Mouse (Mus musculus): ENCODE data around the gene Ccdc60. TPM values are rescaled to one million over a fixed set of nuclear protein-coding genes. Genes with fewer than 3 reads are reported as not detected.

Ccdc60 gene
- polyA plus RNA-seq, 1 experiment: 0.07 TPM

- Histone ChIP-seq H3K4me3 (ENCODE audit: insufficient read depth, poor library complexity, severe bottlenecking) (no peak overlapping the region), H3K27me3 (ENCODE audit: control insufficient read depth, insufficient read depth, insufficient read length) (no peaks in the 10 kb centered on the region), H3ac (ENCODE audit: control insufficient read depth, insufficient read length, low read depth) (no peak overlapping the region), H3K79me2 (ENCODE audit: control insufficient read depth, insufficient read depth) (no peaks in the 10 kb centered on the region), H3K36me3 (ENCODE audit: control insufficient read depth, insufficient read depth) (no peaks in the 10 kb centered on the region), H3K79me3 (ENCODE audit: low read depth) (no peaks in the 10 kb centered on the region)
- TF ChIP-seq USF1 (IDR thresholded peaks at IDR 0.05; ENCODE audit: low read depth): no peak
- TF ChIP-seq CTCF (IDR thresholded peaks at IDR 0.05; ENCODE audit: control insufficient read depth, insufficient read depth, insufficient read length): no peak
- TF ChIP-seq CEBPB (IDR thresholded peaks at IDR 0.05; ENCODE audit: low read depth): no peak
- TF ChIP-seq MYOD1 (IDR thresholded peaks at IDR 0.05; ENCODE audit: control insufficient read depth, insufficient read length, low read depth): no peak
- TF ChIP-seq FOSL1 (IDR thresholded peaks at IDR 0.05; ENCODE audit: insufficient read depth, low read length, poor library complexity, severe bottlenecking): no peak
- no peak for TF ChIP-seq MAX (IDR thresholded peaks at IDR 0.05)
- no peak for TF ChIP-seq MYOG (IDR thresholded peaks at IDR 0.05; ENCODE audit: control insufficient read depth, extremely low read depth, insufficient read length)
These were observed 79.9 kb downstream of the Ccdc60 start for GRCm38 (mm10) chr5:116208741-116209368.

- Histone ChIP-seq H3K4me3 (ENCODE audit: insufficient read depth, poor library complexity, severe bottlenecking) (no peak overlapping the region), H3ac (ENCODE audit: control insufficient read depth, insufficient read length, low read depth) (no peak overlapping the region), H3K27me3 (ENCODE audit: control insufficient read depth, insufficient read depth, insufficient read length) (no peaks in the 10 kb centered on the region), H3K79me3 (ENCODE audit: low read depth) (no peaks in the 10 kb centered on the region), H3K36me3 (ENCODE audit: control insufficient read depth, insufficient read depth) (no peaks in the 10 kb centered on the region), H3K79me2 (ENCODE audit: control insufficient read depth, insufficient read depth) (no peaks in the 10 kb centered on the region)
- no peak for TF ChIP-seq FOSL1 (IDR thresholded peaks at IDR 0.05; ENCODE audit: insufficient read depth, low read length, poor library complexity, severe bottlenecking)
- no peak for TF ChIP-seq CEBPB (IDR thresholded peaks at IDR 0.05; ENCODE audit: low read depth)
- no peak for TF ChIP-seq MYOD1 (IDR thresholded peaks at IDR 0.05; ENCODE audit: control insufficient read depth, insufficient read length, low read depth)
- no peak for TF ChIP-seq USF1 (IDR thresholded peaks at IDR 0.05; ENCODE audit: low read depth)
- TF ChIP-seq MAX (IDR thresholded peaks at IDR 0.05): no peak
- no peak for TF ChIP-seq MYOG (IDR thresholded peaks at IDR 0.05; ENCODE audit: control insufficient read depth, extremely low read depth, insufficient read length)
- TF ChIP-seq CTCF (IDR thresholded peaks at IDR 0.05; ENCODE audit: control insufficient read depth, insufficient read depth, insufficient read length): no peak
These were observed 86.1 kb downstream of the Ccdc60 start for GRCm38 (mm10) chr5:116202692-116203091.

- Histone ChIP-seq H3ac (ENCODE audit: control insufficient read depth, insufficient read length, low read depth) (no peak overlapping the region), H3K36me3 (ENCODE audit: control insufficient read depth, insufficient read depth) (no peaks in the 10 kb centered on the region), H3K79me2 (ENCODE audit: control insufficient read depth, insufficient read depth) (no peaks in the 10 kb centered on the region), H3K27me3 (ENCODE audit: control insufficient read depth, insufficient read depth, insufficient read length) (no peaks in the 10 kb centered on the region), H3K4me3 (ENCODE audit: insufficient read depth, poor library complexity, severe bottlenecking) (no peak overlapping the region), H3K79me3 (ENCODE audit: low read depth) (no peaks in the 10 kb centered on the region)
- TF ChIP-seq MAX (IDR thresholded peaks at IDR 0.05) (no peak), MYOG (IDR thresholded peaks at IDR 0.05; ENCODE audit: control insufficient read depth, extremely low read depth, insufficient read length) (no peak), USF1 (IDR thresholded peaks at IDR 0.05; ENCODE audit: low read depth) (no peak), CTCF (IDR thresholded peaks at IDR 0.05; ENCODE audit: control insufficient read depth, insufficient read depth, insufficient read length) (no peak), MYOD1 (IDR thresholded peaks at IDR 0.05; ENCODE audit: control insufficient read depth, insufficient read length, low read depth) (no peak), FOSL1 (IDR thresholded peaks at IDR 0.05; ENCODE audit: insufficient read depth, low read length, poor library complexity, severe bottlenecking) (no peak), CEBPB (IDR thresholded peaks at IDR 0.05; ENCODE audit: low read depth) (no peak)
These were observed 94.3 kb downstream of the Ccdc60 start for GRCm38 (mm10) chr5:116194499-116194898.

GRCm38 (mm10) chr5:116192693-116193092 is 96.1 kb downstream of the Ccdc60 start:
- Histone ChIP-seq H3ac (ENCODE audit: control insufficient read depth, insufficient read length, low read depth) (no peak overlapping the region), H3K4me3 (ENCODE audit: insufficient read depth, poor library complexity, severe bottlenecking) (no peak overlapping the region), H3K79me3 (ENCODE audit: low read depth) (no peaks in the 10 kb centered on the region), H3K36me3 (ENCODE audit: control insufficient read depth, insufficient read depth) (no peaks in the 10 kb centered on the region), H3K79me2 (ENCODE audit: control insufficient read depth, insufficient read depth) (no peaks in the 10 kb centered on the region), H3K27me3 (ENCODE audit: control insufficient read depth, insufficient read depth, insufficient read length) (no peaks in the 10 kb centered on the region)
- TF ChIP-seq CEBPB (IDR thresholded peaks at IDR 0.05; ENCODE audit: low read depth): no peak
- TF ChIP-seq MAX (IDR thresholded peaks at IDR 0.05): no peak
- TF ChIP-seq MYOG (IDR thresholded peaks at IDR 0.05; ENCODE audit: control insufficient read depth, extremely low read depth, insufficient read length): no peak
- no peak for TF ChIP-seq MYOD1 (IDR thresholded peaks at IDR 0.05; ENCODE audit: control insufficient read depth, insufficient read length, low read depth)
- TF ChIP-seq FOSL1 (IDR thresholded peaks at IDR 0.05; ENCODE audit: insufficient read depth, low read length, poor library complexity, severe bottlenecking): no peak
- no peak for TF ChIP-seq CTCF (IDR thresholded peaks at IDR 0.05; ENCODE audit: control insufficient read depth, insufficient read depth, insufficient read length)
- no peak for TF ChIP-seq USF1 (IDR thresholded peaks at IDR 0.05; ENCODE audit: low read depth)

GRCm38 (mm10) chr5:116191596-116191995 is 97.2 kb downstream of the Ccdc60 start:
- Histone ChIP-seq H3K79me3 (ENCODE audit: low read depth) (no peaks in the 10 kb centered on the region), H3ac (ENCODE audit: control insufficient read depth, insufficient read length, low read depth) (no peak overlapping the region), H3K79me2 (ENCODE audit: control insufficient read depth, insufficient read depth) (no peaks in the 10 kb centered on the region), H3K27me3 (ENCODE audit: control insufficient read depth, insufficient read depth, insufficient read length) (no peaks in the 10 kb centered on the region), H3K36me3 (ENCODE audit: control insufficient read depth, insufficient read depth) (no peaks in the 10 kb centered on the region), H3K4me3 (ENCODE audit: insufficient read depth, poor library complexity, severe bottlenecking) (no peak overlapping the region)
- TF ChIP-seq CEBPB (IDR thresholded peaks at IDR 0.05; ENCODE audit: low read depth) (no peak), USF1 (IDR thresholded peaks at IDR 0.05; ENCODE audit: low read depth) (no peak), MYOD1 (IDR thresholded peaks at IDR 0.05; ENCODE audit: control insufficient read depth, insufficient read length, low read depth) (no peak), MYOG (IDR thresholded peaks at IDR 0.05; ENCODE audit: control insufficient read depth, extremely low read depth, insufficient read length) (no peak), MAX (IDR thresholded peaks at IDR 0.05) (no peak), FOSL1 (IDR thresholded peaks at IDR 0.05; ENCODE audit: insufficient read depth, low read length, poor library complexity, severe bottlenecking) (no peak), CTCF (IDR thresholded peaks at IDR 0.05; ENCODE audit: control insufficient read depth, insufficient read depth, insufficient read length) (no peak)

Data from C2C12 (cell line).